Mouse (Mus musculus) bone marrow, adult 2 months (tissue): ENCODE results near the gene Kcnh2.

ENCODE experiments used
- CTCF ChIP-seq: fragments of 200-500 bp; IDR thresholded peaks from 2 replicates; pipeline ENCODE4 v1.5.1; 2011; ENCODE audit warnings: low read length, control low read depth; ENCODE audit not compliant: control insufficient read depth, insufficient read depth
- POLR2A ChIP-seq: fragments of 200-500 bp; IDR thresholded peaks from 2 replicates; pipeline ENCODE4 v1.6.1; 2011; ENCODE audit warnings: low read depth, mild to moderate bottlenecking, control low read depth, low read length, borderline replicate concordance; ENCODE audit not compliant: control insufficient read depth

DNA sequence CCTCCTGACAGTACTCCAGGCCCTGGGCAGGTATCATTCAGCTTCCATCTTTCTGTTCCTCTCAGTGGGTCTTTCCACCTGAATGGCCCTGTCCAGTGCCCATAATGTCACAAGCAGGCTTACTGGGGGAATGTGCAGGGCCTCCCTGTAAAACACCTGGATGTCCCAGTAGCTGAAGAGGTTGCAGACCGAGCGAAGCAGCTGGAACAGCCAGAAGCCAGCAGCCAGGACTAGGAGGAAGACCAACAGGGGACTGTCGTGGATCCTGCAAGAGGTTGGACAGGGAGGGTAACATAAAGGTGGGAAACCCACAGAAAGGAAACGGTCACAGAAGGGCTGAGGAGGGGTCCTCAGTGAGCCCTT, 38.2 kb upstream of the Kcnh2 start:
- no peak for TF ChIP-seq CTCF
- TF ChIP-seq POLR2A = no peak
